Mouse (Mus musculus): ENCODE results near the gene Chit1.

The Chit1 gene

DNA sequence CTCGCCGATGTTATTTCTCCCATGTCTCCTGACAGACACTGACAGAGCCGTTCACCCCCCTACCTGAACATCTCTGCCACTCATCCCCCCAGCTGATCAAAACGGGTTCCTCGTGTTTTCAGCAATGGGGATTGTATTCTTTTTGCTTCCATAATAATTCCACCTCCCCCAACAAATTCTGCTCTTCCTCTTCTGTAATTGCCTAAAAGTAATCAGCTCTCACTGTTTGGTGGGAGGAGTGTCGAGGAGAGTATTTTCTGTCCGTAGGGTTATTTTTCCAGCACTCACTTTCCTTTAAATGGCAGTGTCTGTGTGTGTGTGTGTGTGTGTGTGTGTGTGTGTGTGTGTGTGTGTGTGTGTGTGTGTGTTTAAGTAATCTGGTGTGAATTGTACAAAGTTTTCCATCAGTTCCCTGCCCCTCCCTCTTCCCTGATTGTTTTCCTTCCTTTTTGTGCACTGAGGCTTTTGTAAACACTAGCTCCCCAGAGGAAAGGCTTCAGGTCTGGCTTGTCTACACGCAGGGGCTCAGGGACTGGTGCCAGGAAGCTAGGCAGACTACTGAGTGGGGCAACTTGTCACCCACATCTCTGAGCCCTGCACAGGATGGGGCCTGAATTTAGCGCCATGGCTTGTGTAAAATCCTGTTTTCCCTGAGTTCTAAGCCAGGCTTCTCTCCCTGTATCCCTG is 31.4 kb upstream of the Chit1 start:
- DNase-seq = peak; percentile 49 to 57

DNA sequence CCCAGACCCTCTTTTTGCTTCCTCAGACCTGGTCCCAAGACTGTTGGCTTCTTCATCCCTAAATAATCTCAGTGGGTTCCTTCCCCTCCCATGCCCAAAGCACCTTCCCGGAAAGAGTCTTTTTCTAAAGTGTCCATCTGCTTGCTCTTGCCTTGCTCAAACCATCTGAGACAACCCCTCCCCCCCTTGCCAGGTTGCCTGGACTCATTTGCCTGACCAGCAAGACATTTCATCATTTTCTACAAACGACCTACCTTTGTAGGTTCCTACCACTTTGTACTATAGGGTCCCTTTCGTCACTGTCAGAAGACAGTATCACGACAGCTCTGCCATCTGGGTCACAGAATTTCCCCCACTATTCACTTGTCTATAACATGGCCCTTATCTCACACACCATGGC is 30.6 kb upstream of the Chit1 start:
- no peak for DNase-seq

DNA sequence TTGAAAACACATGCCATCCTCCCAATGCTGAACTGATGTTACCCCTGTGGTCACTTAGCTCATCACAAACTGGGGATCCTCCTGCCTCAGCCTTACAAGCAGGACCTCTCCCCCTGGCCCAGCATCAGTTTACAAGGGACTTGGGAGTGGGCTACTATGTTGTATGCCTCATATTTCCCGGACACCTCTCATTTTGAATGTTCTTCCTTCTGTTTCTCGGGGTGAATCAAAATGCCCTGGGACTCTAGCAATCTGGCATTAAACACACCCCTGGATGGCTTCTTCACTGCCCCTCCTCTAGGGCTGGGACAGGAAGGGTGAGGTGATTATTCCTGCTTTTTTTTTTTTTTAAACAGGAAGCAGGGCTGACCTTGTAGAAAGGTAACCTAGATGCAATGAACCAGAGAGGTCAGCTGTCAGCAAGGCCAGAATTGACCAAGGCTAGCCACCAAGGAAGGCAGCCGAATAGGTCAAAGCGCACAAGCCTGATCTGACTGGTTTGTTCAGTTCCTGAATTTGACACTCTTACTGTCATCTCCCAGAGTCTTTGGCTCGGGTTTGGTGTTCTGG is 30.1 kb upstream of the Chit1 start:
- no peak for DNase-seq

DNA sequence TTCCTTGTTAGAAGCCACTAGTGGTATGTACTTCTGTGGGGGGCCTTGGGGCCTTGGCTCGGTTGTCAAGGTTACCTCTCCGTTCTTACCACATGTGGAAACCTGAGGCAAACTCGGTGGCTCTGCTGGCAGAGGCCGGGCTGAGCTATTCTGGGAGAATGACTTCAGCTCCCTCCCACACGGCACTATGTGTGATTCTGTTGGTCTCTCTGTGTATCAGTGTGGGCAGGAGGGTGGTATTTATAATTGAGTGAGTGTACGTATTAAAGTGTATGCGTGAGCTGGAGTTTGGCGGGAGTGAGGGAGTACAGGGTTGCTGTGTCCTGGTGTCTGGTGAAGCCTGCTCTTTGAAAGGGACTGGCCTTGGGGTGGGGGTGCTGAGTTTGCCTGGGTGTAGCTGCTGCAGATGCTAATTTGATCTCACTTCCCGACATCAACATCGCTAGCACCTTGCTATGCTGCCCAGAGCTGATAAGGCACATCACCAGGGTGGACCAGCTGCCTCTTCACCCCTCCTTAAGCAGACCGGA is 28.0 kb upstream of the Chit1 start:
- DNase-seq = no peak

DNA sequence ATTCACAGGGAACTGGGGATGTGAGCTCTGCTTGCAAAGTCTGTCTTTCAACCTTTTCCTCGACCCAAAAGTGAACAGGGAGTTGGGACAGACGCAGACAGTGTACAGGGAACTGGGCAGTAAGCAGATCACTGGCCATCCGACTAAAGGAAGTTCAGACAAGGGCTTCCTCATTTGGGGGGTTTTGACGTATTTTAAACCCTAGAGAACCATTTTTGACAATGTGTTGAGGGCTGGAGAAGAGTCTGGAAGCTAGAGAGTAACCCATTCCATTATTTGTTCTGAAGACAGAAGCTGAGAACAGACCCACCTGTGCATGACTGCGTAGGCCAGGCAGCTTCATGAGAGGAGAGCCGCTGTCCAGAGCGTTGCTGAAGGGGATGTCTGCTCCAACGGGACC is 27.4 kb upstream of the Chit1 start:
- no peak for DNase-seq

DNA sequence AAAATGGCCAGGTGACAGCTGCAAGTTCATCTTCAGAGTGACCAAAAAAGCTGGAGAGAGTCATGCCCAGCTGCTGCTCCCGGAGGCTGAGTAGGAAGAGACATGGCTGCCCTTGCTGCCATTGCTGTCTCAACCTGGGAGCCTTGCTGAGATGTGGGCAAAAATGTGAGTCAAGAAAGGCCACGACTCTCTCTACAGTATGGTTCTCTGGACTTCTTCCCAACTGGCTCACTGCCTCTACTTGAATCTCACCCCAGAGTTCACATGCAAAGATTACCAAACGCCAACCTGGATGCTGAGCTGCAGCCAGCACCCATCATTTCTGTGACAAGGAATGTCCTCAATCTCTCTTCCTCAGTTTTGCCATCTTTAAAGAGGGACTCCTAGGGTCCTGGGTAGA is 26.9 kb upstream of the Chit1 start:
- peak; percentile 46 to 55 for DNase-seq

DNA sequence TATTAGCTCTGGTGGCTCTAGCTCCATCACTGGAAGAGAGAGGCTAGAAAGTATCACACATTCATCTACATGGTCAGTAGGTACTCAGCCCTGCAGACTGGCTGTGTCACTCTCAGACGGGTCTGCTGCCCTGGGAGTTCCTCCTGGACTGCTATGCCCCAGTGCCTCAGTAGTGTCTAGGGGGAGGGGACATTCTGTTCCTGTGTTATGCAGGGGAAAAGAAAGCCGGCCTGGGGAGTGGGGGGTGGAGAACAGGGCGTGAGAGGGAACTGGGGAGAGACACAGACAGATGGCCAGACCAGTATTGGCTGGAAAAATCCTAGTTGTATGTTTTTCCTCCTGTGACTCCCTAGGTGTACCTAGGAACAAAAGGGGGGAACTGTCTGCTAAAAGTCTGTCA is 25.0 kb upstream of the Chit1 start:
- DNase-seq = no peak

DNA sequence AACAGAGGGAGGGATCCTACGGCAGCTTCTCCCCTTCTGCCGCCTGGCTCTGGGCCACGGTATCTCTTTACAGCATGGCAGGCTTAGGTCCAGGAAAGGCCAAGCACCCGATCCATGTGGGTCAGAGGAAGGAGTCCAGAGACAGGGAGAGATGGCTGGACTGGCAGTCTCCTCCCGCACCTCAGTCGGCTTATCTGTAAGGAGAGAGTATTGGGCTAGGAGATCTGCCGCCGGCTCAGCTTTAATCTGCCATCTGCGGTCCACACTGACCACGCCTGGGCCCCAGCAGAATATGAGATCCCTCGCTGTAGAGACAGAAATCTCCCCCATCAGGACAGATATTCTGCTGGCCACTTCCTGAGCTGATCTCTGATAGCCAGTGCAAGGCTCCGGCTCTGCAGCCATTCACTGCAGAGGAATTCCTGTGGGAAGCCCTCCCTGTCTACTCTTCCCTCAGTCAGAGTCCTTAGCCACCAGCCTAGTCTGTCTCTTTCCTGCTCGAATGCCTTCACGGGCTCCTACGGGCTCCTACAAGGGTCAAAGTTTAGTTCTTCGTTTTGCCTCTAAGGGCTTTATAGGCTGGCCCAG is 24.1 kb upstream of the Chit1 start:
- DNase-seq = peak; percentile 66 to 71

DNA sequence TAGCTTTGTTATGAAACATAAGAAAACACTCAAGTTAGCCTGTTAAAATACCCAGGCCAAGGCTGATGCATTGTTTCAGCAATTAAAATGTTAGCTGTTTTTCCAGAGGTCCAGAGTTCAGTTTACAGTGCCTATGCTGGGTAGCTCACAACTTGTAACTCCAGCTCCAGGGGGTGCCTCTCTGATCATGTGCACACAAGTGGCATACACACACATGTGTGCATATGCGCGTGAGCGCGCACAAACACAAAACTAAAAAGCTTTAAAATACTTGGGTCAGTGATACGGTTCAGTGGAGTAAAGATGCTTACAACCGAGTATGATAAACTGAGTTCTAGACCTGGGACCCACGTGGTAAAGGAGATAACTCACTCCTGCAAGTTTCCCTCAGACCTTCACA is 22.0 kb upstream of the Chit1 start:
- DNase-seq = no peak

DNA sequence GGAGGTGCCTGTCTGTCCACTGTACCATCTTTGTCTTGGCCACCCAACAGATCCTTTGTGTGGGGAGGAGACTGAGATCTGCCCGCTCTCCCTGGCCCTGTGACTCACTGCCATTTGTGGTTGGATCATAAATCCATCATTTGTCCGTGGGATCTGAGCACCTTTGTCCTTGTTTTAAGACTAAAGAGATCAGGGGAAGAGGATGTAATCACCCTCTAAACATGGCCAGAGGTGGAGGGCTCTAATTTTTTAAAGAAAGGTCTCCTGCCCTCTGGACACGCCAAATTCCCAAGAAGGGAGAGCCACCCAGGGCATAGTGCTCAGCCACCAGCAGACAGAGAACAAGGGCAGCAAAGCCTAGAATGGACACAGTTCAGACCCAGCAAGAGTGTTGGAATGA is 19.2 kb upstream of the Chit1 start:
- no peak for DNase-seq

DNA sequence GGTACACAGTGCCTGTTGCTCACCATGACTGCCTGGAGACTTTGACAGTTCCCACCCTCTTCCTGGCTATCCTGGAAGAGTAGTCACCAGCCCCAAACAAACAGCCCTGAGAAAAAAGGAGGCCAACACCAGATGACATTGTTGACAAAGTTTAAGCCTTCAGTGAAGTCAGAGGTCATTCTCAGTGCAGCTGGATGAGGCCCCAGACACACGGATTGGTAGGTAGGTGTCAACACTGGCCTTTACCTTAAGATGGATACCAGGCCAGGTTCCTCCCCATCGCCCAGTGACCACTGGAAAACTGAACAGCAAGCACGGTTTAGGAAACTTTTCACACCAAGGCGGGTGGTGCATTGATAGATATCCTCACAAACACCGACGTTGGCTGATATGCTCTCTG is 18.7 kb upstream of the Chit1 start:
- DNase-seq = no peak

DNA sequence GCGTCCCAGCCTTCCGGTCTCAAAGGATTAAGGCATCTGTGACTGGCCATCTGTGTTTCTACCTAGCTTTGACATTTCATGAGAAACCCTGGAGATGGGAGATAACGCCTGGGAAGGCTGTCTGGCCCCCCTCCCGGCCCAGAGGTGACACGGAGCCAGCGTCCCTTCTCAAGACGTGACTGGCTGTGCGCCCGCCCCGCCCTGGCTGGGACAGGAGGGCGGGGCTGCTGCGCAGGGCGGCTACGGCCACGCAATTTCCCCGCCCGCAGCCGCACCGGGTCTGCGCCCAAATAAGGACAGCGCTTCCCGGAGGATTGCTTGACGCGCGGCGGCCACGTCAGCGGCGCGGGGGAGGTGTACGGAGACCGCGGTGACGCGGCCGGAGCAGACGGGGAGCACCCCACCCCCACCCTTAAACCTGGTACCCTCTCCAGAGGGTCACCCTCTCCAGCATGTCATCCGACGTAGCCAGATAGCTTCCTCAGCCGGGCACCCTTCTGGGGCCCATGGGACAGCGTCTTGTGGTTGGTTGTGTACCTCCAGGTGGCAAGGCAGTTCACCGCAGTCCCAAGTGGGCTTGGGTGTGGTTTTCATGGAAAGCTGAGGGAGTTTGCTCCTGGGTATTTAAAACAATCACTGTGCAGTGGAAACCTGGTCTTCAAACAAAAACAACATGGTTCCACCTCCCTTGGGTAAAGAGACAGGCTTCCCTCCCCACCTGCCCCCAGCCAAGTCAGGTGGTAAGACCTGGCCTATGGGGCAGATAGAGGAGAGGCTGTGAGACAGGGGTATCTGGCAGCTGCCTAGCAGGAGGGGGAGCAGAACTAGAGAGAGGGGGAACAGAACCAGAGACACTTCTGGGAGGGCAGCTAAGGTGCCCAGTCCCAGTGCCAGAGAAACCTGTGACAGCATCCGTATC is 17.9 kb upstream of the Chit1 start:
- peak; percentile 94 to 95 for DNase-seq

DNA sequence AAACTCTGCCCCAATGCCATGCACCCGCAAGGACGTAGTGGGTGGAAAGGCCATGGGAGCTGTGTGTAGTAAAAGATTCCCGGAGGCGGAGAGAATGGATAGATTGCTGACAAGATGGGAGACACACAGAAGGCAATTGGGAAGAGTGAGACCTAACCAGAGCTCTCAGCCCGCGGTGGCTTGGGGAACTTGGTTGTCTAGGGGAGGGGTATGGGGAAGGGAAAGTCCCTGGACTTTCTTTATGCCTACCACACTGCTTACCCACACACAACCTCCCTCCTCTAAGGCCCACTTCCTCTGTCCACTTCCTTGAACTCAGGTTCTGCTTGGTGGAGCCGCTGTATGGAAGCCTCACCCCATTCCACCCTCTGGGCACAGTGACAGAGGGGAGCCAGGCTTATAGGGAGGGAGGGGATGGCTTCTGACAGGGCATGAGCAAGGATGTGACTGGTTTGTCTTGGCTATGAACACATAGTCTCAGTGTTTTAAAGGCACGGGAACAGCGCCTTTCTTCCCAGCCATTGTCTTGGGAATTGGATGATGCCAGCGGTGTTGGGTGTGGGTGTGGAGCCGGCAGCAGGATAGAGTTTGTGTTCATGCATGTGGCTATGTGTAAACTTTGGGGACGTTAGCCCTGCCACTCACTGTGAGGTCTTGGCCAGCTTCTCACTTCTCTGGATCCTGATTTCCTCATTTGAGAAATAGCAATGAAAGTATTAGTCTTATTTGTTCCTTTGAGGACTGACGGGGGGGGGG is 17.1 kb upstream of the Chit1 start:
- DNase-seq = no peak

DNA sequence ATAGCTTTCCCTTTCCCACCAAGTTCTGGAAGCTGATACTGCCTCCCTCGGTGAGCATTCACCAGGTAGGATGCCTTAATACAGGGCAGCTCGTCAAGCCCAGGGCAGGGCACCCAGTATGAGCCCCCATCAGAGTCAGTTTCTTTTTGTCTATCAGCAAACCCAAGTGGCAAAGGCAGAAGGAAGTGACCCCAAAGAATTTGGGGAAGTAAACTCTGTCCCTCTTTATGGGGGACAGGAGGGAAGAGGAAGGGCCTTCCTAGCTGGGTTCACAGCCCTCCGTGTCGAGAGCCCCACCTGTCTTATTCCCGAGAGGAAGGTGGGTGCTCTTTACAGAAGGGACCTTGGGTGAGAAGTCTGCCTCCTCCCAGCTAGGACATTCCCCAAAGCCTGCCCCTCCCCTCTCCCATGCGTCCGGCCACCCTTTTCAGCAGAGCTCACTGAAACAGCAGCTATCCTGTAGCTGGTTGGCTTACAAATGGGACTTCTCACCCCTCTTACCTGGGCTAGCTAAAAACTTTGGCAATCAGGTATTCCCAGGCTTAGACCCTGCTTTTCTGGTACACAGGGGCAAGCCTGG is 15.9 kb upstream of the Chit1 start:
- DNase-seq = no peak

DNA sequence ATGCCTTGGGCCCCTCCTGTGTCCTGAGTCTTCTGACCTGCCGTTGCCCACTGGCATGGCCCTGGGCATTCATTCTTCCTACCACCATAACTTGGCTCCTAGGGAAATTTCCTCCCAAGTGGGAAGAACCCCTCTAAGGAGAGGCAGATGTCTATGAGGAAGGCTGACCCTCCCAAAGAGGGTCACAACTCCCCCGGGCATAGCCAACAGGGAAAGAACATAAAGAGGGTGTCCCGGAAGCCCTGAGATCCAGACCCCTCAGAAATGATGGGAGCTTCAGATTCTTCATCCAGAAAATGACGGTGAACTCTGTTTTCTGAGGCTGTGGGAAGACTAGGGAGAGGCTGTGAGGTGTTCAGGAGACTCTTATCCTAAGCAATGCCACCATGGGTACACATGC is 15.3 kb upstream of the Chit1 start:
- no peak for DNase-seq

DNA sequence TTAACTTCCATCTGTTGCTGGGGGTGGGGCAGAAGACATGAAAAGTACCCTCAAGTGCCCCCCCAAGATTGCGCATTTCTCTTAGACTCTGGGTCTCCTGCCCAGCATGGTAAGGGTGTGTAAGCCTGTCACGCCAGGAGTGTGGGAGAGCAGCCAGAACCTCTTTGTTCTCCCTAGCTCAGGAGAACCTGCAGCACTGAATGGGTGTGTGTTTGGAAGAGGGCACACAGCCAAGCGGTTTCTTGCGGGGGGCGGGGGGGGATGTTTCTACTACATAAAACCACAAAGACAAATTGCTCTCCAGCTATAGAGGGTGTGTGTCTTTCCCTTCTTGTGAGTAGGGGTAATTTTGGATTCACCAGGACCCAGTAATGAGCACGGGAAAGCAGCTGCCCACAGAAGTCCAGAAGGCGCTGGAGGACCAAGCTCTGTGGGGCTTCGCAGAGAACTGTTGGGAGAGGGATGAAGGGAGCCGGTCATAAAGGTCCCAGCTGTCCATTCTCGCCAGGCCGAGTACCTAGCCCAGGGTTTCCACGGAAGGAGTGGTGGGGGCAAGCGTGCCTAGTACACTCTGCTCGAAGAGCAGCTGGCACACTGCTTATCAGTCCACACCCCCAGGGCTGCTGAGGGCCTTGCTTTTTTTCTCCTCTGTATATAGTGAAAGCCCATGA is 14.6 kb upstream of the Chit1 start:
- no peak for DNase-seq

DNA sequence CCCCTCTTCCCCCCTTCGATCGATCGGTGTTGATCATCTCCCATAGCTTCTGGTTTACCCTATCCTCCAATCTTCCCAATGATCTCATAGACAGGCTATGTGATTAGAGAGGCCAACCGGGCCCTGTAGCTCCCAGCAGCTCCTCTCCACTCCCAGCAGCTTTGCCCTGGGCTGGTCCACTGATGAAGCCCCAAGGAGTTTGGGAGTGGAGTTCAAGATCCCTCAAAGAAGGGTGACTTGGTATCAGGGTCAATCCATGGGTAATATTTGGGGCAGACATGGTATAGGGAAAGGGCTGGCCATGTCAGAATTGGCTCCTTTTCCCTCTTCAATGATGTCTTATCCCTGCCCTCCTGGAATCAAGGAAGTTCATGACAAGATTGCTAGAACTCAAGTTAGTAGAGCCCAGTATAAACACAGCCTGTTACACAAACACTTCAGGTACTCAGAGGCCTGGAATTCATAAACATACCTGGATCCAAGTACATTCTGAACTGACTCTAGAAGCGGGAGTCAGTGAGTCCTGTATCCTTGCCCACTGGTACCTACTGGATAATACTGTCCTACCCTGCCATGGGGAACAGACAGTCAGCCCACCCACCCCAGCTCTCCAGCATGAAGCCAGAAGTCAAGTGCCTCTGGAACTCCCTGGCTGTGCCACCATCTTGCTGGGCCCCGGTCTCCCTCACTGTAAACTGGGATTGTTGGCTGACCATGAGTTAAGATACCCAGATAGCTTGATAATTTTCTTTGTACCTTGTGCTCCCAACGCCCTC is 13.8 kb upstream of the Chit1 start:
- DNase-seq = no peak

DNA sequence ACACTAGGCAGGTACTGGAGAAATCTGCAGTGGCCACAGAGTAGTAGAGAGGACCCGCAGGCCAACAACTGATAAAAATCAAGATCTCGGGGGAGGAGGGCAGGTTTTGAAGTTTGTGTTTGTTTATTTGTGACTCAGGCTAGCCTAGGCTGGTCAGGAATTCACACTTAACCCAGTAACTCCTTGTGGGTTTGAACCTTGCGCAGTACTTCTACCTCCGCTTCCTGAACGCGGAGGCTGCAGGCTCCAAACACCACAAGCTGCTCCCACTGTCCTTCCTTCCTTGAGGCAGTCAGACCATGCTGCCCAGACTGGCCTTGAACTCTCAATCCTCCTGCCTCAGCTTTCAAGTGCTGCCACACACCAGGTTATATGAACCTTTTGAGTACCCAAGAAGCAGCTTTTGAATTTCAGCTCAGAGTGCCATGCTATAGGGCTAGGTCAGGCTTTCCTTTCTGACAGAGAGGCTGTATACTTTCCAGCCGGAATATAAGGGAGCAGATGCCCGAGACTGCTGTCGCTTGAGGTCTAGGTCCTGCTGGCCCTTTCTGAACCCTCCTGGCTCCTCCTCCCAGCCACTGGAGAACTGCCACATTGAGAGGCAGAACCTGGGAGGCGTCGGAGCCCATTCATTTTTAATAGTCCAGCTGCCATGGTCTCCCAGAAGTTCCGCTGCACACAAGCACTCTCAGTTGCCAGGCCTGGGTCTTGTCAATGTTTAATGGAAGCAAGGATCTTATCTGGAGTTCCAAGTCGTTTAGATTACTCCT is 12.9 kb upstream of the Chit1 start:
- DNase-seq = no peak

DNA sequence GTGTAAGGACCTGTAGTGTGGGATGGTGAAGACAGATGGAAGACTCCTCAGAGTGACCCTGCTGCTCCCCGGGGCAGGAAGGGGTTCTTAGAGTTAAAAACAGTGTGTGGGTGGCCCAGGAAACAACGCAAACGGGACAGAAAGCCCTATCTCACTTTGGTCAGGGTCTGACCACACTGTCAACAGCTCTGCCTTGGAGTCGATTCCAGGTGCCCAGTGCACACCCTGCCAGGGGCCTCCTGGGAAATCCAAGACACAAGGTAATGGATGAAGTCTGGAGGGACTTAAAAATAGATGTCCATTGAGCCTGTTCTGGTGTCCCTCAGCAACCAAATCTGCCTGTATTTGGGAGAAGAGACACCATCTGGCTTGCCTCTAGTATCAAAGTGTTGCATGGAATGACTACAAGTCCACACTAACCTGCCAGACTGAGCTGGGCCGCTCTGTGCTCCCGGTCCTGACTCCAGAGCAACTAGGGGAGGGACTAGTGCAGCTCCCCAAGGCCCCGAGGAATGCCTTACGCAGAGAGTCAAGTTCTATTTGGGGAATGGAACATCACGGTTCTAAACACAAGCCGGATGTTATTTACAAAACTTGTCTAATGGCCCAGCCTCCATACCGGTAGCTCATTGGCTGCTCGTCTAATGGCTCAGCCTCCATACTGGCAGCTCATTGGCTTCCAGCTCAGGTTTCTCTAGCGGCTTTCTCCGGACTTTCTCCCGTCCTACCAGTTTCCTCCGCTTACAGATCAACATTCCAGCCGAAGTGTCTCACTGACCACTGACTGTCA is 12.1 kb upstream of the Chit1 start:
- DNase-seq = peak; percentile 56 to 67
